Mouse (Mus musculus) heart, postnatal 4 days (tissue): ENCODE measurements at regions not wholly inside any gene's neighbourhood (a gene's known extent, or its start where the extent isn't known, plus 50 kb on each side); places are given as distances from the start of the nearest gene placed in this dataset.

Experiments used
- DNase-seq: peaks from one replicate; pipeline ENCODE4 v3.0.0; 2021

DNA sequence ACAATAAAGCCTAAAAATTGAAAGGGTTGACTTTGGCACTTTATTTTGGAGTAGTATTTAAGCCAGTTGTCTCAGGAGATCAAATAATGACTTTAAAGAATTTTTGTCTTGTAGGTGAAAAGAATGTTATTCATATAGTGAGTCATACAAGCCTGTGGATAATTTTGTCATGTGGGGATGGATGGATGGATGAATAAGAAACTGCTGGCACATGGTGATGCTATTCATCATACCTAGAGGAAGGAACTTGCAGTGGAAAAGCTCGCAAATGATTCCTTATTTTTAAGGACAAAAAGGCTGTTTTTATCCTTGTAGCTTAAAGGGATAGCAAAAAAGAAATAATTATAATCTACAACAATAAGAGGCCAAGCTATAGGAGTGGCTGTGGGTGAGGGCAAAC, 655.4 kb upstream of the Auts2 start:
- no peak for DNase-seq

DNA sequence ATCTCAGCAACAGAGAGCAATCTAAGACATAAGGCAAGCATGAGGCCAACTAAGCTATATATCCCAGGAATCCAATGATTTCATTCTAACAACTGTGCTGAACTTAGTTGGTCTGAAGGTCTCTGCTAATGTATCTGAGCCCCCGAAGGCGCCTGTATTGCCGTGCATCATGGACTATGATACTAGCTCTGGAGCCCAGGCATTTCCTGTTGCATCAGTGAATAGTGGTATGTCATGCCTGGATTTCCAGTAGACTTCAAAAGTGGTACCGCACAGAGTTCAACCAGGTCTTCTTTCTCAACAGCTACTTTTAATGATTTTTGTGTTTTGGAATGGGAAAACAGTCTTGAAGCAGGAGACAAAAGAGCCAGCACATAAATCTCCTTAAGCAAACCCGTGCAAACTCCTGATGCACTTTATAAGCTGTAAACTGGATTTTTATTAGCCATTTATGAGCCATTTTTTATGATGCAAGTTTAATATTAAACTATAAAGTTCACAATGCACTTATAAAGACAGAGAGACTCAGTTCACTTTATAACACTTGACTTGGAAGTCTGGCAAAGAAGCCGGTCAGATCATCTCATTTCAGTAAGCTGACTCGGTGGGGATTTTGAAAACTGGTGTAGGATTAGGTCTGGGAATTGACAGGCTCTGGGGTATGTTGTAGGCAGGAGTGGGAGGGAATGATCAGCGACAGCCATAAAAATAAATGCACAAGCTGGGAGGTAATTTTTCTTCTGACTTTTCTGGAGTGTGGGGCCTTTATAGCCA, 646.8 kb upstream of the Auts2 start:
- no peak for DNase-seq

DNA sequence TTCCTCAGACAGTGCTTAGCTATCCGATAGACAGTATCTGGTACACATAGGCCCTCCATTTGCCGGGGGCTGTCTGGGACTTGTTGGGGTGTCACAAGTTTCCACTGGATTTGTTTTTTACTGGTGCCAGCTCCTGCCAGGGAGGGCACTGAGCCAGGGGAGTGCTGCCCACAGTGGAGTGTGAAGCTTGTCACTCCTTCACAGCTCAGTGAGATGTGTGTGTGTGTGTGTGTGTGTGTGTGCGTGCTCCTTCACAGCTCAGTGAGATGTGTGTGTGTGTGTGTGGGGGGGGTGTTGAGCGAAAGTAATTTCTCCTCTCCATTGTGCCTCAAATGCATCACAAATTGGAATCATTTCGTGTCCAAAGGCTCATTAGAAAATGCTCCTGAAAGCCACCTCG, 632.5 kb upstream of the Auts2 start:
- DNase-seq, result peak; percentile 6

DNA sequence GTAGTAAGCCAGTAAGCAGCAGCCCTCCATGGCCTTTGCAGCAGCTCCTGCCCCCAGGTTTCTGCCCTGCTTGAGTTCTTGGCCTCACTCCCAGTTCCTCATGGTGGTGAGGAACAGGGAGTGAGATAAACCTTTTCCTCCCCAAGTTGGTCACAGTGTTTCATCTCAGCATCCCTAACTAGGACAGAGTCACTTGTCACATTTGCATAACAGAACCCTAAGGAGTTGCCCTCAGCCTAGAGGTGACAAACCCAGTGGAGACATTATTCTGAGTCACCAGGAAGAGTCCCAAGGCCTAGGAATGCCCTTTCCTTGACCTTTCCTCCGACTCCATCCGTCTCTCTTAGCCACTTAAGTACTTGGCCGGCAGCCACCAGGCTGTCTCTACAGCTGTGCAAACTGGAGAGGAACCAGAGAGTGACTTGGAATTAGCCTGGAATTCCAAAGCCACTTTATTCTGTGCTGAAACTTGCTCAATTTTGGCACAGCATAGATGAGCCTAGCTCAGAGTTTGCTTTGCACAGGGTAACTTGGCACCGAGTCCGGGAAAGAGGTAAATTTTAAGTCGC, 630.1 kb upstream of the Auts2 start:
- peak; percentile 84 for DNase-seq

DNA sequence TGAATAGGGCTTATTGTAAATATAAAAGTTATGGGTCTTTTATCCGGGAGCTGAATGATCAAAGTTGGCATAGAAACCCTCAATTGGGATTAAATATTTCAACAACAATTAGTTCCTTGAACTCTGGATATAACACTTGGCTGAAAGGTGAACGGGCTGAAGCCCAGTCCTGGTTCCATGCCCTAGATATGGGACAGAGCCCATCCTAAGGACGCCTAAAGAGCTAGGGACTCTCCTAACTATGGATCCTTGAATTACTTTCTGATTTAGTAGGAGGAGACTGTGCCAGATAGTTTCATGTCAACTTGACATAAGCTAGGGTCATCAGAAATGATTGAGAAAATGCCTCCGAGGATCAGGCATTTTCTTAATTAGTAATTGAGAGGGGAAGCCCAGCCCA, 629.5 kb upstream of the Auts2 start:
- no peak for DNase-seq

DNA sequence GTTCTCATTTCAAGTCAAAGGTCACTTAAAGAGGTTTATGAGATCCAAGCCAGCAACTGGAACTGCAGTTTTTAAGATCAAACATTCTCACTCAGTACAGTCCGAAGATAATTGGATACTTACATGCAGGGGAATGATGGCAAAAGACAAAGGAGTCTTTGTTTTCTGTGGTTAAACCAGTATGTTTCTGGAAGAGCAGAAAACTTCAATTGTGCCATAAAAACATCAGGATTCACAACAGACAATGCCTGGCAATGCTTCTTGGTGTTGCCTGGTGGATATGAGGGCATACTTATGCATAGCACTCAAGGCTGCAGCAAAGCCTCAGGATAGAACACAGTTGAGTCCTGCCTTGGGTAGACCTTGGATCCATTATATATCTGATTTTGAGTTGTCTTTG, 628.1 kb upstream of the Auts2 start:
- DNase-seq, result no peak

DNA sequence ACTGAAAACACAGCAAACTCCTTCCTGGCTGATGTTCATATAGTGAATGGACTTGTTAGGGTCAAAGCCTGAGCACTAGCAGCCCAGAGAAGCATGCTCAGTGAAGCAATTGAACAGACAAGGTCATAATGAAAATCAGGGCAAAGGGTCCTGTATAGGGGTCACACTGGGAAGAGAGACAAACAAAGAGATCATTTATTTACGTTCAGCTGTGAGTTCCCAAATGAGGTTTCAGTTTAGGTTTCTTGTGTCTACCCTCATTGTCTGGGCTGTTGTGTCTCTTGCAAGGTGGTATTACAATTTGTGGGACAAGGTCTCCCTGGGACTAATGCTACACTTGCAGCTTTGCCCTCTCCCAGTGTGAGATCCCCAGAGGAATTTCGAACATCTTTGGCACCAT, 624.4 kb upstream of the Auts2 start:
- DNase-seq, result no peak

DNA sequence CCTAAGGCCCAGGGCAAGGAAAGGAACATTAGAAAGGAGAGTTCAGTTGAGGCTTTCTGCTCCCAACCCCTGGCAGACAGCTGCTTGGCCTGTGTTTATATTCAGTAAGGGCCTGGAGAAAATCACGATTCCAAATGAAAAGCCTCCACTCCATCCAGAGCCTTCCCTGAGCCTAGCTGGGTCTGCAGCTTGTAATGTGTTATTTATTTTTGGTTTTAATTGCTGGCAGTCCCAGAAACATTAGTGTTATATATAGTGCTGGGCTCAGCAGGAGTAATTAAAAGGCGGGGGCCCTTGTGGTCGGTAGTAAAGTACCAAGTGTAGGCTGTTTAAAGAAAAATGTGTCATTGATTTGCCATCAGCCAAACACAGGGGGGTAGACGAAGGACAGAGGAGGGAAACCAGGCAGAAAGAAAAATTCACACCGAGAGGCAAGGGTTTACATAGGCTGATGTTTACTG, 623.9 kb upstream of the Auts2 start:
- DNase-seq, result no peak

DNA sequence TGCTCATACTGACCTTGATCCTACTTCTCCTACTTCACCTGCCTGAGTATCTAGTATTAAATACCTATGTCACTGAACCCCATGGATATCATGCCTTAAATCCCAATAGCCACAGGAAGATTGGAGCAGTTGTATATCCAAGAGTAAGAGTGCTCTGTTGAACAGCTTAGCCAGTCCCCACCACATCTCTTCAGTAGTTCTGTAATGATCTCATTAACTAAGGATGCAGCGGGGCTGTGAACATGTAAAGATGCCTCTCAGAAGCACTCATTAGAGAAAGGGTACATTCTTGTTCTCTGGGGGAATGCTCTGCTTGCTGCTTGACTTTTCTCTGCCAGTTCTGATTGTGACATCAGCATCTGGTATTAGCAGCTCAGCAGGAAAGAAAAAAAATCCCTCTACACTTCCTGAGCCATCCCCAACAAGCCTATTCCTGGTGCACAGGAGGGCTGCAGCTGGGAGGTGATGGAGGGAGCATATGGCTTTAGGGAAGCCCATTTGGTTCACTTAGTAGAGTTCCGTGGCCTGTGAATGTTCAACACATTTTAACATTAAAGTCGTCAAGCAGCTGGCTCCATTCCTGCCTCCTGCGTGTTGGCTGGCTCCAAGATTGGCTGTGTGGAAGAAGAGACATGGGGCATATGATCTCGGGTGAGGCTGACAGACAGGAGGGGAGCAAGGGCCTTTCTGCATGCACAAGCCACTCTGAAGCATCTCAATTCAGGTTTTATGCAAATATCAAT, 613.1 kb upstream of the Auts2 start:
- no peak for DNase-seq

DNA sequence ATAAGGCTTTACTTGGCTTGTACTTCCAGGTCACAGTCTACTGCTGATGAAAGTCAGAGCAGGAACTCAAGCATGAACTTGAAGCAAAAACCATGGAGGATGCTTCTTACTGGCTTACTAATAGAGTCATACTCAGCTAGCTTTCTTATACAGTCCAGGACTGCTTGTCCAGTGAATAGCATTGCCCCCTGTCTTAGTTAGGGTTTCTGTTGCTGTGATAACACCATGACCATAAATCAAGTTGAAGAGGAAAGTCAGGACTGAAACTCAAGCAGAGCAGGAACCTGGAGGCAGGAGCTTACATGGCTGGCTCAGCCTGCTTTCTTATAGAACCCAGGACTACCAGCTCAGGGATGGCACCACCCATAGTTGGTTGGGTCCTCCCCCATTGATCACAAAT, 602.9 kb upstream of the Auts2 start:
- no peak for DNase-seq

DNA sequence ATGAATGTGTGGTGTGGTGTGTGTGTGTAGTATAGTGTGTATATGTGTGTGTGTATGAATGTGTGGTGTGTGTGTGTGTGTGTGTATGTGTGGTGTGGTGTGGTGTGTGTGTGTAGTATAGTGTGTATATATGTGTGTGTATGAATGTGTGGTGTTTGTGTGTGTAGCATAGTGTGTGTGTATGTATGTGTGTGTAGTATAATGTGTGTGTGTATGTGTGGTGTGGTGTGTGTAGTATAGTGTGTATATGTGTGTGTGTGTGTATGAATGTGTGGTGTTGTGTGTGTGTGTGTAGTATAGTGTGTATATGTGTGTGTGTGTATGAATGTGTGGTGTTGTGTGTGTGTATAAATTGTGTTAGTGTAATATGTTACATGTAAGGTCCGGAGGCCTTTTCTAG, 600.5 kb upstream of the Auts2 start:
- no peak for DNase-seq

DNA sequence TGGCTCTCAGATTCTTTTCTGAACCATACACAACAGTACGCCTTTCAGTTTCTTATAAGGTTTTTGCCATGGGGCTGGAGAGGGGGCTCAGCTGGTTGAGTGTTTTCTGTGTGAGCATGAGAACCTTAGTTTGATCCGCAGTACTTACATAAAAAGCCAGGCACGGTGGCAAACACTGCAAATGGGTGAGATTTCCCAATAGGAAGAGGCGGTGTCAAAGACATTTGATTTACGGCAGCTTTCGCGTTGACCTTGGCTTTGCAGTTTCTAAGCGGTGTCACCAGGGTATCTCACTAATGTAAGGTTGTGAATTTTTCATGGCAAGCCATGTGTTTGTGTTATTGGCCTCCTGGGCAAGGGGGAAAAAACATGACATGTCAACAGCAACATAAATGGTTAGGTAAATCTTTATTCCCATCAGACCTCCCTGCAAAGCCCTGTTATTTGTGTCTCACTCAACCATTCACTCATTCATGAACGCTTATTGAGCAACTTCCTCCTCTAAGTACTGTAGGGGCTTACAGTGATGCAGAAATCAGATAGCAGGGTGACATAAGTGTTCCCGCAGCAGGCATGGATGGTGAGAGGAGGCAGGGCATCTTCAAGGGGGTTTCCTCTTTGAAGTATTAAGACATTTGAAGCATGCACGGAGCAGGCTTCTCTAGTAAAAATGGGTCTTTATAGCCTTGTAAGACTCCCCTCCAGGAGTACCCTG, 599.4 kb upstream of the Auts2 start:
- no peak for DNase-seq

DNA sequence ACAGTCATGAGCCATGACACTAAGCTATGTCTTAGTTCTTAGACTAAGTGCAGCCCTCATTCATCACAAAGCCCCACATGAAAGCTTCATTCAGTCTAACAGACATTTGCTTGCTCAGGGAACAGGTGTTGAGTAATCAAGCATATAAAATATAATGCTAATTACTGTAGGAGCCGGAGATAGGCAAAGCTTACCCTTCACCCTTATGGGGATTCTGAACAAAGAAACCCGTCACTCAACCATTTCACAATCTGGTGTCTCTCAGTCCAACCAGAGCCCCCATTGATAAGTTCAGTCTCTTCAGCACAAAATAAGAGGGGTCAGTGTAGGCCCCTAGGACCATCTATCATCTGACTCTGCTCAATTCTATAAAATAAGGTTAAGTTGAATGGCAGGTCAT, 587.9 kb upstream of the Auts2 start:
- no peak for DNase-seq

DNA sequence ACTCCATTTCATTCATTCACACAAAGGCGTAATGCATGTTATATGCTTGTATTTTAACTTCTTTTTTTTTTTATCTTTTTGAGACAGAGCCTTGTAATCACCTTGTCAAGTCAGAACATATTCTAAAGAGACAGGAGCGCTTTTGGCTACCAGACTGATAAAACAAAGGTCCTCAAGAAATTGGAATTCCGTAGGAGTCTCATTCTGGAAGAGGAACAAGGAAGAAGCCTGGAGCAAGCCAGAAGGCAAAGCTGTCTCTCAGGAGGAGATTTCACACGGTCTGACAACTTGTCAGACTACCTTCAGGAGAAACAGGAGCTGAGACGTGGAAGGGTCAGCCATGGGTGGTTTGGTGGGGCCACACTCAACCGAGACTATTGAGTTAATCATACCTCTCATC, 587.2 kb upstream of the Auts2 start:
- no peak for DNase-seq

DNA sequence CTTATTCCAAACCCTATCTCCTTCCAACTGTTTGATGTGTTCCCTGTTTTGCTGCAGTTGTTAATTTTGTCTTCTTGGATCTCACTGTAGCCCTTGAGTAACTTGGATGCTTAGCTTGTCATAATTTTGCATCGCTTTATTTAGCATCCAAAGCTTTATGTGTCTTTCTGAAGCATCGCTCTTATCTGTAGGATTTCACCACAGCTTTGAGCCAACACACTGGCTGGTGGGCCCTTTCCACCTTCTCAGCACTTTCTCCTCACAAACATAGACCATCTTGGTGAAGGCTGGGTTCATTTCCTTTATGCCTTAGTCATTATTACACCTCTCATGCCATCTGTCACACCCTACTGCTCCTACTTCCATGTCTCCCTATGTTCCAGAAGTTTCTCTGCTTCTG, 581.1 kb upstream of the Auts2 start:
- DNase-seq, result no peak

DNA sequence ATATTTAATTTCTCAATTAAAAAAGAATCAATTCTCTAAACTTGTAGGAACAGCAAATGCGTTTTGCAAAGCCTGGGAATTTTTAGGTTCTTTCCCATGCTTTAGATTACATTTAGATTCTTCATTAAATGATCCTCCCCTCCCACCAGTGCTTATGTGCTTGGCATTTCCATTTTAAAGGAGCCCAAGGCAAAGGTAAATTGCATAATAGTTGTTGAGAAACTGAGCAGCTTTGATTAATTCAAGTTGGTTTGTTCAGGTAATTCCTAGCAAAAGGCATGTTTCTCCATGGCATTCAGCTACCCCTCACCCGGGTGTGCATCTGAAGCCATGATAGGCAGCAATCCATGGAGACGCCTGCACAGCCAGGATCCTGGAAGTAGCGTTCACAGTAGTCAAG, 570.8 kb upstream of the Auts2 start:
- no peak for DNase-seq

DNA sequence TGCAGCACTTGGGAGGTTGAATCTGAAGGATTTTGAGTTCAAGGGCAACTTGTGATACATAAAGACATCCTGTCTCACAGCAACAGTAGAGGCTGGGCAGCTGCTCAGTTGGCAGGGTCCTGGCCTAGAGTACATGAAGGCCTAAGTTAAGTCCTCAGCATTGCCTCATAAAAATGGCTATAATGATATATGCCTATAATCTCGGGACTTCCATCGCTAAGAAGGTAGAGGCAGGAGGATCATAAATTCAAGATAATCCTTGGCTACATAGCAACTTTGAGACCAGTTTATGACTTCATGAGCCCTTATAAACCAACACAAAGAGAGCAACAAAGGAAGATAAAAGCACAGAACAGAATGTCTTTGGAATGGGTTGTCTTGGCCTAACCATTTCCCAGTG, 570.0 kb upstream of the Auts2 start:
- DNase-seq, result no peak

DNA sequence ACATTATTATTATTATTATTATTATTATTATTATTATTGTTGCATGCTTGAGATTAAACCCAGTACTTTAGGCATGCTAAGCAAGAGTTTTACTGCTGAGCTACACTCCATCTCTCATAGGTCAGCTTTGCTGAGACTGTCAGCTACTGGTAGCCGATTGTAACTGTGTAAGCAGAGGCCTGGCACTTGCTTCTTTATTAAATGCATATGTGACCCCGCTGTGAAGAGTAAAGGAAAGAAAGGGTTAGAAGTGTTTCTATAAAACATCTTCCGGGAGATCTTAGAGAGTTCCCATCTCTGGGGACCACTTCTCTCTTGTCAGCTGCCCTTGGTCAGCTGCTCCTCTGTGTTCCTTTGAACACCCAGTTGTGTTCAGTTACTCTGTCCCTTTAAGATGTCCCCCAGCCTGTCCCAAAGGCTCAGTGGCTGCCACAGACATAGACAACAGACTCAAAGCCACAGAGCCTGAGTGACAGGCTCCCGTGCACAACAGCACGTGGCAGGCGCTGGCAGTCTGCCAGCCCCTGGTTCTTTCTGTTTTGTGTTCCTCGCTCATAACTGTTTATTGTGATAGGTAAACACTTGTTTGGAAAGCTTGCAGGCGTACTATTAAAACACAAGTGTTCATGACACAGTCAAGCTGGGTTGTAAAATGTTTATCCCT, 563.7 kb upstream of the Auts2 start:
- peak; percentile 40 for DNase-seq

DNA sequence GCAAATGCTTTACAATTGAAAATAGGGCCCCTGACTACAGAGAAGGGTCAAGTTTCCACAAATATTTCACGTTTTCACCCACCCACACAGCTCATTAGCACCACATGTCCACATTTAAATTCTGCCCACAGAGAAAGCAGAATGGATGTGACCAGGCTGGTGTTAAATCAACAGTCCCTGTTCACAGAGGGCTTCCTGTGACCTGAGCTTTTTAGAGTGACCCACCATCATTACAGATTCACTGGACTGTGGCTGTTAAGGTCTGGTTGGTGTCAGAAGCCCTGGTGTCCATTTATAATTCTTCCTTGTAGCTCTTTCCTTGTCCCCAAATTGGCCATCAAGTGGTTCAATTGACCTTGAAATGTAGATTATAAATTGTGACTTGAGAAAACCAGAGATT, 553.2 kb upstream of the Auts2 start:
- no peak for DNase-seq

DNA sequence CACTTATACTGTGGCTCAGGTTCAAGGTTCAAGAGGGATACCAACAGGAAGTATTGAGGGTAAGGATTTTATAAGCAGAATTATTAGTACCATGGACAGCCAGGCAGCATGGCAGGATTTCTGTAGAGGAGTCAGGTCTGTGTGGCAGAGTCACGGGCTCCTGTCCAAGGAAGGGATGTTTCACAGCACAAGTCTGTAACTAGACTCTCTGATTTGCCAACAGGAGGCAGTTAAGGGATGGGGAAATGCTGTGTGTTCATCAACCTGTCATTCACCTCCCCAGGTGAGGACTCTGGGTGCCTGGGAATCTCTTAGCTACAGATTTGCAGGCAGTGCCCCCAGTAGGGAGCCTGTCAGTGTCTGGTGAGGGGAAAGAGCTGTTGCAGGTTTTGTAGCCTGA, 541.7 kb upstream of the Auts2 start:
- DNase-seq, result no peak

DNA sequence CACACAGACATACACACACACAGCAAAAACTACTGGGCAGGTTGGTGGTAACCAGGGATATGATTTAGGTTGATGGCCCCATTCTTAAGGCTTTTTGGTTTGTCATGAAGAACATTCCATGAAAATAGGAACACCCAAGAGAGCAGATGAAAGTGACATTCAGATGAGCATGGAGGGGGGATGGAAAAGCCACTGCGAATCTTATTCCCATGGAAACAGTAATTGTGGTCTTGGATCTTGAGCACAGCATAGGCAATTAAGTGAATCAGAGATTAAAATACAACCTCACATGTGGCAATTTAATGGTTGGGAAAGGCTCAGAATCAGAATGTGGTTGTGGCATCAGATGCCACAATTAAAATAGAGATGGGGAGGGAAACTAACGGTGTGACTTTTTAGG, 537.6 kb upstream of the Auts2 start:
- no peak for DNase-seq

DNA sequence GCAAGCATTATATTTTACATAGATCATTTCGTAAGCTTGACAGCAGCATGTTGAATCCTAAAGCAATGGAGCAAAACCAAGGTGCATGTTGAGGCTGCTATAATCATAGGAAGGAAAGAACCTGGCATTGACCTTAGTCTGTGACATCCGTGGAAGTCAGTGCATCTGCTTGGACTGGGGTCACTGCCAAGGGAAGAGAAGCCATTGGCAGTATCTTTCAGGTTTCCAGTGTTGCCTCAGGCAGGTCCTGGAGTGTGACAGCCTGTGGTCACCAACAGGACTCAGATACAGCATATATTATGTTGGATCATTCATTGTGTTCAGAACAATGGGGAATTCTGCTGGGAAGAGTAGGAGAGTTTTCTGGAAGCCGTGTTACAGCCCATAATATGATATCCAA, 535.8 kb upstream of the Auts2 start:
- DNase-seq, result no peak

DNA sequence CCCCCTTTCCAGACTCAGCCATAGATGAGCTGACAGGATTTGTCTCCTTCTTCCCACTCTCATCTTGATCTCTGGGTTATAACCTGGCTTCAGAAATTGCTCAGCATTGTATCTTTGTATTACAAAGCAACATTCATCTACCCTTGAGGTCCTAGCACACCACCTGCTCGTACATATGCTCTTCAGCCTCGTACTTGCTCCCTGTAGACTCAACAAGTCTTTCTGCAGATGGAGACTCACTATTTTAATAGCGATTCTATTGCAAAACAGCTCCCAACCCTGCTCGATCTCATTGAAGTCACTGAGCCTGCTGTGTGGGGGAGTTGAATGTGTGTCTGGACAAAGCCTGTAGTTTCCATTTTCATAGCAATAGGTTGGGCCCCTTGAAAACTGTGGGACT, 535.2 kb upstream of the Auts2 start:
- DNase-seq, result no peak
